8 mouse cellular contexts compared by ENCODE assay signal in the genomic region with DNA sequence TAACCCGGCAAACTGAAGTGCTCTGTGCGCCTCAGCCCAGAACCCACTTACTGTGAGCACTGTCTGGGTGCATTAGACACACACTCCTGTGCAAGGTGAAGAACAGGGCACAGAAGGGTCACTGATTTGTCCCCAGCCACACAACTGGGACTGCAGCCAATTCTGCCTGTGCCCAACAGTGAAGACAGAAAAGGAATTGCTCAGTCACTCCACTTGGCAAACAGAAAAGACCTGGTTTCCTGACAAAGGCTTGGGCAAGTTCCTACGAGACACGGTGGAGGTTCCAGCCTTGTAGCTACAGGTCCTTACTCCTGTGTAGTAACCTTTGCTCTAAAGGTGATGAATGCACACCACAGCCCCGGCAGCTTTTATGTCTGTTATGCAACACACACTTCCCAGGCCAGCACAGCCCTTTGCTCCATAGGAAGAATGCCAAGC. TPM values are rescaled to one million over a fixed set of nuclear protein-coding genes. Genes with fewer than 3 reads are reported as not detected.
DNase-seq lines count a peak whose midpoint lies in the region; ATAC-seq lines count a peak whose summit lies in the region.

No protein-coding gene starts in this region.

- H3K36me3 ChIP-seq in liver, embryonic 11.5 days (ENCODE audit: control insufficient read depth, insufficient read depth, low read length) = no peaks in the 10 kb centered on the region
- H3K36me3 ChIP-seq in stomach, embryonic 15.5 days = 0 out of 2 replicates have a peak, but pooled peaks cover 3% of the 10 kb centered on the region

- no peak overlapping the region for H3K9ac ChIP-seq in liver, embryonic 11.5 days (ENCODE audit: low read depth, low read length)
- no peak overlapping the region for H3K9ac ChIP-seq in stomach, embryonic 15.5 days

- H3K4me3 ChIP-seq in liver, embryonic 11.5 days (ENCODE audit: low read depth, low read length) = no peak overlapping the region
- no peak overlapping the region for H3K4me3 ChIP-seq in stomach, embryonic 15.5 days (replicated peaks)

- no peaks in the 10 kb centered on the region; the same call in 1 of the 2 replicates for H3K4me1 ChIP-seq in liver, embryonic 11.5 days (replicated peaks; ENCODE audit: control insufficient read depth, insufficient read depth, low read length)
- no peaks in the 10 kb centered on the region for H3K4me1 ChIP-seq in stomach, embryonic 15.5 days

- no peak for ATAC-seq in liver, embryonic 11.5 days (replicated peaks; ENCODE audit: low FRiP score)
- 0 out of 2 replicates have a peak, but pooled peaks have one; percentile 31 for ATAC-seq in stomach, embryonic 15.5 days (ENCODE audit: insufficient read depth, low FRiP score, low read depth)
- no peak for ATAC-seq in inflammation-experienced regulatory T-cells, adult 6 months

- H3K4me2 ChIP-seq in liver, embryonic 11.5 days = no peak overlapping the region
- H3K4me2 ChIP-seq in stomach, embryonic 15.5 days = no peak overlapping the region

- 75% methylated on average over 5 of the region's 5 CpGs for WGBS in liver, embryonic 11.5 days
- 25% methylated on average over 5 of the region's 5 CpGs for WGBS in large intestine, adult 2 months
- WGBS in stomach, embryonic 15.5 days = 68% methylated on average over 5 of the region's 5 CpGs

- peak; percentile 24 for DNase-seq in liver
- DNase-seq in liver, embryonic 11.5 days (ENCODE audit: low spot score) = no peak
- peak; percentile 49 to 78 for DNase-seq in heart, adult 9 months (ENCODE audit: low spot score in 2 of 2)
- DNase-seq in large intestine, adult 2 months (ENCODE audit: low read depth, low spot score) = peak; percentile 59
- no peak for DNase-seq in embryo, embryonic 9.5 days (ENCODE audit: extremely low spot score)
- no peak for DNase-seq in frontal cortex, postnatal 14 days (ENCODE audit: low spot score in 2 of 2)

- no peak overlapping the region for H3K27ac ChIP-seq in liver, embryonic 11.5 days (ENCODE audit: low read depth, low read length)
- H3K27ac ChIP-seq in stomach, embryonic 15.5 days = peak overlapping the region; percentile 46

- no peaks in the 10 kb centered on the region for H3K27me3 ChIP-seq in liver, embryonic 11.5 days (replicated peaks; ENCODE audit: control insufficient read depth, insufficient read depth, low read length)
- H3K27me3 ChIP-seq in stomach, embryonic 15.5 days (replicated peaks) = no peaks in the 10 kb centered on the region

- H3K9me3 ChIP-seq in liver, embryonic 11.5 days (ENCODE audit: control insufficient read depth, low read length) = no peaks in the 10 kb centered on the region
- no peaks in the 10 kb centered on the region for H3K9me3 ChIP-seq in stomach, embryonic 15.5 days

RNA-seq across cellular contexts. Expression of gene Fam161b, which starts 23.0 kb away (rescaled TPM):
- polyA plus RNA-seq in liver, embryonic 11.5 days (2014; fragmentation: Nextera tagmentation; extraction: Ambion mirVana) = 4.7 and 4.9 TPM in 2 replicates
- 0.62 and 0.64 TPM in 2 replicates for polyA plus RNA-seq in large intestine, adult 2 months (2012; rRNA removed)
- polyA plus RNA-seq in stomach, embryonic 15.5 days (2015; fragmentation: Nextera tagmentation; extraction: Ambion mirVana) = 2.6 and 3.0 TPM in 2 replicates
- 1 to 10 TPM in 1 of 3 experiments, under 1 TPM in 2; 0.30 to 1.3 (median 0.43) TPM for polyA plus RNA-seq in inflammation-experienced regulatory T-cells, adult 6 months (2017; shearing (Covaris generic))

RNA-seq across cellular contexts. Expression of gene Coq6, which starts 23.2 kb away (rescaled TPM):
- 43.6 and 51.7 TPM in 2 replicates for polyA plus RNA-seq in liver, embryonic 11.5 days (2014; fragmentation: Nextera tagmentation; extraction: Ambion mirVana)
- polyA plus RNA-seq in large intestine, adult 2 months (2012; rRNA removed) = 43.2 and 49.7 TPM in 2 replicates
- polyA plus RNA-seq in stomach, embryonic 15.5 days (2015; fragmentation: Nextera tagmentation; extraction: Ambion mirVana) = 42.0 and 42.8 TPM in 2 replicates
- 10 to 100 TPM; 18.4 to 22.7 (median 19.4) TPM for polyA plus RNA-seq in inflammation-experienced regulatory T-cells, adult 6 months (2017; shearing (Covaris generic))

RNA-seq across cellular contexts. Expression of gene Entpd5, which starts 24.2 kb away (rescaled TPM):
- 14.0 and 14.1 TPM in 2 replicates for polyA plus RNA-seq in liver, embryonic 11.5 days (2014; fragmentation: Nextera tagmentation; extraction: Ambion mirVana)
- polyA plus RNA-seq in large intestine, adult 2 months (2012; rRNA removed) = 16.7 and 33.8 TPM in 2 replicates
- polyA plus RNA-seq in stomach, embryonic 15.5 days (2015; fragmentation: Nextera tagmentation; extraction: Ambion mirVana) = 19.2 and 22.2 TPM in 2 replicates
- 10 to 100 TPM; 22.4 to 28.4 (median 24.5) TPM for polyA plus RNA-seq in inflammation-experienced regulatory T-cells, adult 6 months (2017; shearing (Covaris generic))

RNA-seq across cellular contexts. Expression of gene Bbof1, which starts 24.2 kb away (rescaled TPM):
- 1.0 TPM in 2 replicates for polyA plus RNA-seq in liver, embryonic 11.5 days (2014; fragmentation: Nextera tagmentation; extraction: Ambion mirVana)
- polyA plus RNA-seq in large intestine, adult 2 months (2012; rRNA removed) = 0.04 and 0.10 TPM in 2 replicates
- 1.4 and 1.5 TPM in 2 replicates for polyA plus RNA-seq in stomach, embryonic 15.5 days (2015; fragmentation: Nextera tagmentation; extraction: Ambion mirVana)
- polyA plus RNA-seq in inflammation-experienced regulatory T-cells, adult 6 months (2017; shearing (Covaris generic)) = under 1 TPM; 0.30 to 0.69 (median 0.60) TPM

RNA-seq across cellular contexts. Expression of gene Rnf113a2, which starts 32.3 kb away (rescaled TPM):
- polyA plus RNA-seq in liver, embryonic 11.5 days (2014; fragmentation: Nextera tagmentation; extraction: Ambion mirVana) = 20.9 and 25.6 TPM in 2 replicates
- polyA plus RNA-seq in large intestine, adult 2 months (2012; rRNA removed) = 4.2 and 4.7 TPM in 2 replicates
- 26.2 and 26.7 TPM in 2 replicates for polyA plus RNA-seq in stomach, embryonic 15.5 days (2015; fragmentation: Nextera tagmentation; extraction: Ambion mirVana)
- polyA plus RNA-seq in inflammation-experienced regulatory T-cells, adult 6 months (2017; shearing (Covaris generic)) = 10 to 100 TPM; 31.0 to 35.6 (median 31.9) TPM

Comparison
In these comparisons a context has a peak if more than half of its experiments do, and no peak if none do; other contexts are left out.
1. DNase-seq: peak in liver (single experiment), heart, adult 9 months (2 of 2) and large intestine, adult 2 months (single experiment); none in liver, embryonic 11.5 days (single experiment), embryo, embryonic 9.5 days (single experiment) and frontal cortex, postnatal 14 days (0 of 2).